Mouse (Mus musculus) E14TG2a.4 (cell line): ENCODE measurements at regions not wholly inside any gene's neighbourhood (a gene's known extent, or its start where the extent isn't known, plus 50 kb on each side); places are given as distances from the start of the nearest gene placed in this dataset.

Source experiments
- CTCF ChIP-seq: conservative IDR thresholded peaks from 2 replicates; pipeline ENCODE4 v1.5.1; 2014; ENCODE audit warnings: low read length
- POU5F1 ChIP-seq: IDR thresholded peaks from 2 replicates; pipeline ENCODE4 v1.6.1; 2014; ENCODE audit warnings: low read length, borderline replicate concordance

DNA sequence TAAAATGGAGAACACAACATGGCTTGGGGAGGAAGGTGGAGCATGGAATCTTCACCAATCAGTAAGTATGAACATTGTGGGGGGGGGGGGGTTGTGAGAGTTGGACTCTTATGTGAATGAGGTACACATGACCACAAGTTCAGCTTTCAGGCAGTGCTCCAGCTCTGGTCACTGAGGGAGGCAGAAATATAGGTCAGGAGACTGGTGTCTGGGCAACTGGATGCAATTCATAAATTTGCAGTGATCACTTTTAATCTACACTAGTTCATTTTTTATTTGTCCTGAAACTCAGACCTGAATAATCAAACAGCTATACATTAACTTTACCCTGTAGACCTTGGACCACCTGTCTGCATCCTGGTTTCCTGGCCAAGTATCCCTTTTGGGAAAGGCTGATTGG, 715.4 kb upstream of the Nr3c2 start:
- TF ChIP-seq CTCF = no peak
- TF ChIP-seq POU5F1 = no peak
